Mouse (Mus musculus): ENCODE measurements around the gene Grik3.

- TF ChIP-seq EP300 (IDR thresholded peaks at IDR 0.05; ENCODE audit: low read depth) (no peak), CTCF (IDR thresholded peaks at IDR 0.05; ENCODE audit: low read depth) (no peak)
These were observed 219.2 kb downstream of the Grik3 start for GRCm38 (mm10) chr4:125709716-125710115.
